Mouse (Mus musculus): ENCODE measurements at regions not wholly inside any gene's neighbourhood (a gene's known extent, or its start where the extent isn't known, plus 50 kb on each side); places are given as distances from the start of the nearest gene placed in this dataset.

- TF ChIP-seq HCFC1 (IDR thresholded peaks at IDR 0.05; ENCODE audit: borderline replicate concordance, insufficient read depth, low read length): no peak
- TF ChIP-seq ZNF384 (IDR thresholded peaks at IDR 0.05; ENCODE audit: low read depth, low read length): no peak
- TF ChIP-seq CHD2 (IDR thresholded peaks at IDR 0.05; ENCODE audit: low read depth, low read length): no peak
These were observed 572.7 kb downstream of the Nfib start for GRCm38 (mm10) chr4:82132851-82133250.
